Comparison of ENCODE assay signal across 8 mouse cellular contexts in genomic region chr6:113377172-113377495, GRCm38 (mm10). TPM values are rescaled to one million over a fixed set of nuclear protein-coding genes. Genes with fewer than 3 reads are reported as not detected.
DNase-seq lines count a peak whose midpoint lies in the region; ATAC-seq and TF ChIP-seq lines count a peak whose summit lies in the region.

No protein-coding gene starts in this region.

- H3K4me3 ChIP-seq in cerebellum, adult 2 months (replicated peaks; ENCODE audit: insufficient read depth, low read depth, low read length): peak overlapping the region; percentile 90
- H3K4me3 ChIP-seq in neural tube, embryonic 11.5 days (ENCODE audit: low read depth, low read length): peak overlapping the region; percentile 100
- H3K4me3 ChIP-seq in limb, embryonic 14.5 days (replicated peaks; ENCODE audit: low read length): peak overlapping the region; percentile 97
- peak overlapping the region; percentile 99 for H3K4me3 ChIP-seq in stomach, embryonic 15.5 days (replicated peaks)

- H3K4me1 ChIP-seq in cerebellum, adult 2 months (ENCODE audit: control insufficient read depth, insufficient read depth, low read length): peaks cover 2% of the 10 kb centered on the region; the same call in 1 of the 2 replicates
- H3K4me1 ChIP-seq in neural tube, embryonic 11.5 days (ENCODE audit: control insufficient read depth, insufficient read depth, low read length): peaks cover 10% of the 10 kb centered on the region
- H3K4me1 ChIP-seq in limb, embryonic 14.5 days (ENCODE audit: control insufficient read depth, insufficient read depth, low read length): peaks cover 14% of the 10 kb centered on the region
- peaks cover 15% of the 10 kb centered on the region for H3K4me1 ChIP-seq in stomach, embryonic 15.5 days

- H3K9me3 ChIP-seq in neural tube, embryonic 11.5 days (ENCODE audit: control insufficient read depth, low read length): no peaks in the 10 kb centered on the region
- no peaks in the 10 kb centered on the region for H3K9me3 ChIP-seq in limb, embryonic 14.5 days (ENCODE audit: control insufficient read depth, low read length)
- no peaks in the 10 kb centered on the region for H3K9me3 ChIP-seq in stomach, embryonic 15.5 days

- peaks cover 13% of the 10 kb centered on the region for H3K36me3 ChIP-seq in neural tube, embryonic 11.5 days (ENCODE audit: control insufficient read depth, insufficient read depth, low read length)
- H3K36me3 ChIP-seq in limb, embryonic 14.5 days (ENCODE audit: control insufficient read depth, insufficient read depth, low read length): peaks cover 55% of the 10 kb centered on the region
- peaks cover 45% of the 10 kb centered on the region for H3K36me3 ChIP-seq in stomach, embryonic 15.5 days

- 6% methylated on average over 7 of the region's 7 CpGs for WGBS in cerebellum, adult 2 months
- WGBS in neural tube, embryonic 11.5 days: 7% methylated on average over 7 of the region's 7 CpGs
- WGBS in limb, embryonic 14.5 days: 9% methylated on average over 7 of the region's 7 CpGs
- 4% methylated on average over 7 of the region's 7 CpGs for WGBS in stomach, embryonic 15.5 days

- no peak for DNase-seq in cerebellum, adult 2 months
- DNase-seq in cerebellum, postnatal 36 days: no peak
- no peak for DNase-seq in neural tube, embryonic 11.5 days (ENCODE audit: low spot score)
- DNase-seq in neural tube, embryonic 10.5 days (ENCODE audit: extremely low spot score, low spot score): no peak
- DNase-seq in limb, embryonic 14.5 days (ENCODE audit: low spot score): no peak
- DNase-seq in embryo, embryonic 10.5 days (ENCODE audit: low spot score): no peak
- no peak for DNase-seq in spleen, postnatal 36 days (ENCODE audit: low spot score in 2 of 2)

- TF ChIP-seq POLR2A in cerebellum, adult 2 months (IDR thresholded peaks at IDR 0.05; ENCODE audit: borderline replicate concordance, insufficient read depth, low read length): no peak
- TF ChIP-seq POLR2A in limb, embryonic 14.5 days (IDR thresholded peaks at IDR 0.05; ENCODE audit: borderline replicate concordance, extremely low read depth, insufficient read depth, insufficient read length): no peak

- H3K27me3 ChIP-seq in cerebellum, adult 2 months (ENCODE audit: control insufficient read depth, insufficient read depth, low read length): no peaks in the 10 kb centered on the region
- no peaks in the 10 kb centered on the region for H3K27me3 ChIP-seq in neural tube, embryonic 11.5 days (ENCODE audit: control insufficient read depth, insufficient read depth, low read length)
- no peaks in the 10 kb centered on the region for H3K27me3 ChIP-seq in limb, embryonic 14.5 days (ENCODE audit: control insufficient read depth, insufficient read depth, low read length)
- H3K27me3 ChIP-seq in stomach, embryonic 15.5 days (replicated peaks): no peaks in the 10 kb centered on the region

- peak overlapping the region; percentile 92 for H3K9ac ChIP-seq in neural tube, embryonic 11.5 days (ENCODE audit: low read length)
- peak overlapping the region; percentile 91 for H3K9ac ChIP-seq in limb, embryonic 14.5 days (ENCODE audit: low read depth, low read length, severe bottlenecking)
- H3K9ac ChIP-seq in stomach, embryonic 15.5 days: peak overlapping the region; percentile 98

- H3K4me2 ChIP-seq in neural tube, embryonic 11.5 days (ENCODE audit: low read depth): peak overlapping the region; percentile 94
- peak overlapping the region; percentile 80 for H3K4me2 ChIP-seq in limb, embryonic 14.5 days (replicated peaks; ENCODE audit: low read depth, low read length, severe bottlenecking)
- H3K4me2 ChIP-seq in stomach, embryonic 15.5 days: peak overlapping the region; percentile 71

- no peak for ATAC-seq in neural tube, embryonic 11.5 days (ENCODE audit: insufficient read depth, low FRiP score, low TSS enrichment)
- ATAC-seq in limb, embryonic 14.5 days (ENCODE audit: low FRiP score, low read depth): no peak
- no peak for ATAC-seq in stomach, embryonic 15.5 days (ENCODE audit: insufficient read depth, low FRiP score, low read depth)

- no peak for TF ChIP-seq CTCF in cerebellum, adult 2 months (IDR thresholded peaks at IDR 0.05; ENCODE audit: borderline replicate concordance, insufficient read depth, low read depth, low read length)

- peak overlapping the region; percentile 74 for H3K27ac ChIP-seq in cerebellum, adult 2 months (ENCODE audit: insufficient read depth, low read length)
- peak overlapping the region; percentile 55 for H3K27ac ChIP-seq in neural tube, embryonic 11.5 days (ENCODE audit: low read depth, low read length)
- peak overlapping the region; percentile 94 for H3K27ac ChIP-seq in limb, embryonic 14.5 days (replicated peaks; ENCODE audit: low read depth, low read length)
- peak overlapping the region; percentile 98 for H3K27ac ChIP-seq in stomach, embryonic 15.5 days

RNA-seq across cellular contexts. Expression of gene Tada3, which starts 0.5 kb away (rescaled TPM):
- 48.2 and 49.4 TPM in 2 replicates for polyA plus RNA-seq in cerebellum, adult 2 months (2012; rRNA removed)
- 56.3 and 60.7 TPM in 2 replicates for polyA plus RNA-seq in neural tube, embryonic 11.5 days (2014; fragmentation: Nextera tagmentation; extraction: Ambion mirVana)
- 38.9 and 39.5 TPM in 2 replicates for polyA plus RNA-seq in limb, embryonic 14.5 days (2012; rRNA removed)
- 41.2 and 43.9 TPM in 2 replicates for polyA plus RNA-seq in limb, embryonic 14.5 days (2014; fragmentation: Nextera tagmentation; extraction: Ambion mirVana)
- polyA plus RNA-seq in stomach, embryonic 15.5 days (2015; fragmentation: Nextera tagmentation; extraction: Ambion mirVana): 44.1 and 44.2 TPM in 2 replicates

RNA-seq across cellular contexts. Expression of gene Arpc4, which starts 0.8 kb away (rescaled TPM):
- polyA plus RNA-seq in cerebellum, adult 2 months (2012; rRNA removed): 137 and 152 TPM in 2 replicates
- 202 and 215 TPM in 2 replicates for polyA plus RNA-seq in neural tube, embryonic 11.5 days (2014; fragmentation: Nextera tagmentation; extraction: Ambion mirVana)
- 99.1 and 107 TPM in 2 replicates for polyA plus RNA-seq in limb, embryonic 14.5 days (2012; rRNA removed)
- polyA plus RNA-seq in limb, embryonic 14.5 days (2014; fragmentation: Nextera tagmentation; extraction: Ambion mirVana): 223 and 226 TPM in 2 replicates
- 362 and 387 TPM in 2 replicates for polyA plus RNA-seq in stomach, embryonic 15.5 days (2015; fragmentation: Nextera tagmentation; extraction: Ambion mirVana)

RNA-seq across cellular contexts. Expression of gene Ttll3, which starts 11.9 kb away (rescaled TPM):
- polyA plus RNA-seq in cerebellum, adult 2 months (2012; rRNA removed): 52.2 and 62.4 TPM in 2 replicates
- polyA plus RNA-seq in neural tube, embryonic 11.5 days (2014; fragmentation: Nextera tagmentation; extraction: Ambion mirVana): 3.4 and 4.3 TPM in 2 replicates
- 21.4 and 26.1 TPM in 2 replicates for polyA plus RNA-seq in limb, embryonic 14.5 days (2012; rRNA removed)
- polyA plus RNA-seq in limb, embryonic 14.5 days (2014; fragmentation: Nextera tagmentation; extraction: Ambion mirVana): 2.3 and 4.8 TPM in 2 replicates
- 2.9 and 3.2 TPM in 2 replicates for polyA plus RNA-seq in stomach, embryonic 15.5 days (2015; fragmentation: Nextera tagmentation; extraction: Ambion mirVana)

RNA-seq across cellular contexts. Expression of gene Camk1, which starts 33.4 kb away (rescaled TPM):
- polyA plus RNA-seq in cerebellum, adult 2 months (2012; rRNA removed): 93.0 and 94.8 TPM in 2 replicates
- polyA plus RNA-seq in neural tube, embryonic 11.5 days (2014; fragmentation: Nextera tagmentation; extraction: Ambion mirVana): 50.8 and 56.0 TPM in 2 replicates
- 69.0 and 70.6 TPM in 2 replicates for polyA plus RNA-seq in limb, embryonic 14.5 days (2012; rRNA removed)
- 98.4 and 105 TPM in 2 replicates for polyA plus RNA-seq in limb, embryonic 14.5 days (2014; fragmentation: Nextera tagmentation; extraction: Ambion mirVana)
- 92.7 and 94.4 TPM in 2 replicates for polyA plus RNA-seq in stomach, embryonic 15.5 days (2015; fragmentation: Nextera tagmentation; extraction: Ambion mirVana)

RNA-seq across cellular contexts. Expression of gene Rpusd3, which starts 42.0 kb away (rescaled TPM):
- 37.4 and 45.9 TPM in 2 replicates for polyA plus RNA-seq in cerebellum, adult 2 months (2012; rRNA removed)
- 27.7 and 27.9 TPM in 2 replicates for polyA plus RNA-seq in neural tube, embryonic 11.5 days (2014; fragmentation: Nextera tagmentation; extraction: Ambion mirVana)
- 38.9 and 46.2 TPM in 2 replicates for polyA plus RNA-seq in limb, embryonic 14.5 days (2012; rRNA removed)
- 20.9 and 25.1 TPM in 2 replicates for polyA plus RNA-seq in limb, embryonic 14.5 days (2014; fragmentation: Nextera tagmentation; extraction: Ambion mirVana)
- 15.9 and 20.8 TPM in 2 replicates for polyA plus RNA-seq in stomach, embryonic 15.5 days (2015; fragmentation: Nextera tagmentation; extraction: Ambion mirVana)
